Mouse (Mus musculus) layer of hippocampus, postnatal 25 days (tissue): ENCODE measurements around the gene Ybx2. TPM values are rescaled to one million over a fixed set of nuclear protein-coding genes. Genes with fewer than 3 reads are reported as not detected.

Source experiments
- DNase-seq, 2 experiments: peaks; one replicate each; pipeline ENCODE4 v3.0.0; 2022; ENCODE audit warnings: mixed read lengths in 2 of 2, low spot score in 1 of 2; ENCODE audit errors: extremely low spot score in 1 of 2
- total RNA-seq, 2 experiments: library from RNA; stranded (reverse); gene quantifications; 2 replicates each; pipeline ENCODE4 v1.2.3; 2021

The Ybx2 gene
- total RNA-seq, 2 experiments from 2014 or later, result 7.3 to 11.1 TPM

GRCm38 (mm10) chr11:69933066-69933465, 2.5 kb upstream of the Ybx2 start:
- no peak for DNase-seq

GRCm38 (mm10) chr11:69934169-69934568, 1.4 kb upstream of the Ybx2 start:
- peak; percentile 96 to 100 for DNase-seq

- no peak for DNase-seq
These were observed 915 bp upstream of the Ybx2 start for GRCm38 (mm10) chr11:69934681-69935080.

GRCm38 (mm10) chr11:69936156-69936555, 560 bp downstream of the Ybx2 start:
- no peak for DNase-seq

GRCm38 (mm10) chr11:69936714-69937347, 1.2 kb downstream of the Ybx2 start:
- DNase-seq, result no peak

- DNase-seq, result no peak
These were observed 1.8 kb downstream of the Ybx2 start for GRCm38 (mm10) chr11:69937385-69937784.

GRCm38 (mm10) chr11:69937834-69938233, 2.2 kb downstream of the Ybx2 start:
- DNase-seq, result no peak

GRCm38 (mm10) chr11:69938401-69938979, 2.9 kb downstream of the Ybx2 start:
- no peak for DNase-seq

GRCm38 (mm10) chr11:69939181-69939580, 3.6 kb downstream of the Ybx2 start:
- DNase-seq, result no peak

- no peak for DNase-seq
These were observed 4.1 kb downstream of the Ybx2 start for GRCm38 (mm10) chr11:69939731-69940130.

GRCm38 (mm10) chr11:69940962-69941361, 5.4 kb downstream of the Ybx2 start:
- no peak for DNase-seq

GRCm38 (mm10) chr11:69945216-69945615, 9.6 kb downstream of the Ybx2 start:
- no peak for DNase-seq

- no peak for DNase-seq
These were observed 10.6 kb downstream of the Ybx2 start for GRCm38 (mm10) chr11:69945997-69946891.

GRCm38 (mm10) chr11:69947337-69948065, 11.9 kb downstream of the Ybx2 start:
- DNase-seq, result no peak

GRCm38 (mm10) chr11:69948066-69948762, 12.6 kb downstream of the Ybx2 start, which contains the start of gene Slc2a4:
Slc2a4 (minus strand) TSS chr11:69948188.
- peak in 1 of 2 experiments; percentile 51 for DNase-seq

GRCm38 (mm10) chr11:69948763-69949150, 13.2 kb downstream of the Ybx2 start:
- peak; percentile 49 to 81 for DNase-seq

- no peak for DNase-seq
These were observed 15.3 kb downstream of the Ybx2 start for GRCm38 (mm10) chr11:69950807-69951459.

GRCm38 (mm10) chr11:69952274-69952673, 16.7 kb downstream of the Ybx2 start:
- no peak for DNase-seq

- DNase-seq, result no peak
These were observed 17.8 kb downstream of the Ybx2 start for GRCm38 (mm10) chr11:69953267-69953915.
